Mouse (Mus musculus) bone marrow macrophage, adult 2 months (primary cell): ENCODE measurements around the gene 3110001I22Rik.

Source experiments
- CTCF ChIP-seq: IDR thresholded peaks from 2 replicates; pipeline ENCODE4 v1.5.1; 2012; ENCODE audit warnings: low read depth, mild to moderate bottlenecking, low read length, moderate library complexity
- POLR2A ChIP-seq: IDR thresholded peaks from 2 replicates; pipeline ENCODE4 v1.6.1; 2012; ENCODE audit warnings: mild to moderate bottlenecking, low read depth, low read length, borderline replicate concordance

GRCm38 (mm10) chr16:13644474-13644873, 27.3 kb upstream of the 3110001I22Rik start:
- TF ChIP-seq POLR2A (no peak), CTCF (no peak)
